Mouse (Mus musculus) cerebellum, adult 8-10 months (tissue): Measurements from ENCODE around the gene Taf12.

Experiments
- DNase-seq: peaks from one replicate; pipeline ENCODE4 v3.0.0; 2022

The Taf12 gene

DNA sequence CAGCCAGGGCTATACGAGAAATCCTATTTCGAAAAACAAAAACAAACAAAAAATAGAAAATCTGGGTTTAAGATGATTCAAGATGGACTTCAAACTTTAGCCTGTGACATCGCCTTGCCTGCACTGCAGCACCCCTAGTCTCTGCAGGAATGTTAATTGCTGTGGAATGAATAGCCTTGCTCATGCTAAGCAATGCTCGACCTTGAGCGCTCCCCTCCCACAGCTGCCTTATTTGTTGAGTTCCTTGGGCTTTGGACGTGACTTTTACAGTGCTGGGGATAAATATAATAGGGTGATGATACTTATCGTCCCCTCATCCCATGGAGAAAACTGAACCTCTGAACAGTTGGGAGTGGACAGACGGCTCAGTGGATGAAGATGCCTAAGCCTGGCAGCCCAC lies 41.5 kb downstream of the Taf12 start:
- DNase-seq = no peak

DNA sequence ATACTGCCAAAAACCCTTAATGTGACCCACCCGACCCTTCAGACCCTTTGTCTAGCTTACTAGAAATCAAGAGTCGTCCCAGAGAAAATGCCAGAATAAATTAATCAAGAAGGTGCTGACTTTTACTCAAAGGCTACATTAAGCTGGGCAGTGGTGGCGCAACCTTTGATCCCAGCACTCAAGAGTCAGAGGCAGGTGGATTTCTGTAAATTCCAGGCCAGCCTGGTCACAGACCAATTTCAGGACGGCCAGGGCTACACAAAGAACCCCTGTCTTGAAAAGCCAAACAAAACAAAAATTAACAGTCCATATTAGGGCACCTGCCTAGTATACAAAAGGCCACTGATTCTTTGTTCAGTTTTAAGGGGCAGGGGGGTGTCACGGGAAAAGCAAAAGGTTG lies 52.3 kb downstream of the Taf12 start:
- DNase-seq = no peak

- no peak for DNase-seq
These were observed 54.3 kb downstream of the Taf12 start for GRCm38 (mm10) chr4:132328391-132328982.

DNA sequence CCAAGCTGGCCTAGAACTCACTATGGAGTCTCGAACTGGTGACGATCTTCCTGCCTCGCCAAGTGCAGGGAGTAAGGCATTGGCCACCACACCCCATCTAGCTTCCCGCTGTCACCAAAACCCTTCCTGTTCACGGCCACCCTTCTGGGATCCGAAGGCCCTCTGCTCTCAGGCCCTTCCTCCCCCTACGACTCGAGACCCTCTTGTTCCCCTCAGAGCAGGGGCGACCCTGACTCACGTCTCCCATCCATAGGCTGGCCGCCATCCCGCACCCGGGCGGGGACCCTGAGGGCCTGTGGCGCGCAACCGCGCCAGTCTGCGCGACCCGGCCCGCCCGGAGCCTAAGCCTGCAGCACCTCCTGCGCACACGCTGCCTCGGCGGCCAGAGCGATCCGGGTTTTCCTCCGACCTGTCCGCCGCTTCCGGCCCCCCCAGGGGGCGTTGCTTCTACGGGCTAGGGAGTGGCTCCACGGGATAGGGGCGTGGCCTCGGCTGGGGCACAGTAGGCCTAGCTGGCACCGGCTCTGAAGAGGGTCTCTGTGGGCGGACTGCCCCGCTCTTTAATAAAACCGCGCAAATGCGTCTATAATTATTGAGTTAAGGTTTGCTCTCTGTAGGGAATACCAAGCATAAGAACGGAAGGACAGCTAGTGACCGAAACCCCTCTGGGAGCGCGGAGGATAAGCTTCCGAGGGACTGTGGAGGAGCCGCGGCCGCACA lies 55.1 kb downstream of the Taf12 start, which contains the start of gene Trnau1ap:
Trnau1ap (minus strand) TSS at position 424 of the 720 bp plus-strand sequence.
- peak; percentile 83 for DNase-seq

DNA sequence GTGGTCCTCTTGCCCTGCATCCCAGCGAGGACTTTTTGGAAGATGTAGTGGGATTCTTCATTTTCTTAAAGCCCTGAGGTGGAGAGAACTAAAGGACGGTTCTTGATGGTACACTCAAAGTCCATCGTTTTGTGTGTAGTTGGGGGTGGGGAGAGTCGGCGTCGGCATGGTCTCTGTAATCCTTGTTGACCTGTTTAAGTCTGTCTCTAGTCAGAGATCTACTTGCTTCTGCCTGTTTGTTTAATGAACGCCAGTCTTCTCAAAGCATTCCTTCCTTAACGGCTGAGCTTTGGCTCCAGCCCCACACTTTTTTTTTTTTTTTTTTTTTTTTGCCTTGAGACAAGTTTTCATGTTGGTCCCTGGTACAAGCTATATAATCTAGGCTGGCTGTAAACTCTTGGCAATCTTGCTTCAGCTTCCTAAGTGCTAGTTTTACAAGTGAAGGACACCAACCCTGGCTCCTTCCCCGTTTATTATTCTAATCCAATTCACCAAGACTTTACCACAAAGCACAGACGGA lies 55.7 kb downstream of the Taf12 start:
- DNase-seq = no peak

GRCm38 (mm10) chr4:132331960-132332359 lies 57.8 kb downstream of the Taf12 start:
- no peak for DNase-seq

DNA sequence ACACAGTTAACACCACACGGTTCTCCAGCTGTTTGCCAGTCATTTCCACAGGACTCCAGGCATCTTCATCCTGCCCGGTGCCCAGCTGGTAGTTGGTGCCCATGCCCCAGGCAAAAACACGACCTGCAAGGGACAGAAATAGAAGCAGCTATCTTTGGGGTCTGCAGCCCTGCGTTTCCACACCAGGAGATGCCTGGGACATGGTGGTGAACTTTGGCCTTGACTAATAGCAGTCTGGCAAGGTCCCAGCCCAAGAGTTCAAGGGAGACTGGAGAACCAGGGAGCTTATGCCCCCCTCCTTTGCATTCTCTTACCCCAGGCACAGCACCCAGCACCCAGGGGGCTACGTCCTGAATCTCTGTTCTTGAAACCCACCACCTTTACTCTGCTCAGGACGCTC lies 58.7 kb downstream of the Taf12 start:
- DNase-seq = no peak

GRCm38 (mm10) chr4:132338943-132339342 lies 64.8 kb downstream of the Taf12 start:
- DNase-seq = no peak

- DNase-seq = no peak
These were observed 67.3 kb downstream of the Taf12 start for GRCm38 (mm10) chr4:132341451-132341850.

- no peak for DNase-seq
These were observed 70.4 kb downstream of the Taf12 start for GRCm38 (mm10) chr4:132344403-132345134.
